Mouse (Mus musculus) brain, adult 2 months (tissue): ENCODE data around the gene Olfr736.
A peak's percentile ranks its signal among the peaks of the same experiment; 100 is the strongest.

Experiments
- DNase-seq: peaks from one replicate; pipeline ENCODE4 v3.0.0; 2011; ENCODE audit warnings: low read depth, low spot score

Olfr736 gene

GRCm38 (mm10) chr14:50380863-50381262 lies at the start of gene Olfr736:
TSS of gene Olfr736 (plus strand) at chr14:50381163.
- DNase-seq: peak; percentile 0

- no peak for DNase-seq
Measured at GRCm38 (mm10) chr14:50348796-50349195, 32.2 kb upstream of the Olfr736 start, which contains the start of gene Olfr735. TSS of gene Olfr735 (minus strand) at chr14:50348872.

GRCm38 (mm10) chr14:50352438-50352837 lies 28.5 kb upstream of the Olfr736 start:
- DNase-seq: no peak

- DNase-seq: no peak
Measured at GRCm38 (mm10) chr14:50356725-50357124, 24.2 kb upstream of the Olfr736 start.

GRCm38 (mm10) chr14:50357593-50357992 lies 23.4 kb upstream of the Olfr736 start, which contains the start of gene Tlr11:
TSS of gene Tlr11 (plus strand) at chr14:50357914.
- DNase-seq: peak; percentile 1

GRCm38 (mm10) chr14:50360480-50360879 lies 20.5 kb upstream of the Olfr736 start:
- no peak for DNase-seq

GRCm38 (mm10) chr14:50363561-50363960 lies 17.4 kb upstream of the Olfr736 start:
- DNase-seq: no peak

GRCm38 (mm10) chr14:50407268-50407667 lies 26.3 kb downstream of the Olfr736 start, which contains the start of gene Olfr738:
TSS of gene Olfr738 (plus strand) at chr14:50407568.
- DNase-seq: no peak

GRCm38 (mm10) chr14:50418326-50418725 lies 37.4 kb downstream of the Olfr736 start, which contains the start of gene Olfr739:
TSS of gene Olfr739 (plus strand) at chr14:50418626.
- no peak for DNase-seq
